Mouse (Mus musculus): ENCODE measurements around the gene Dst. TPM values are rescaled to one million over a fixed set of nuclear protein-coding genes. Genes with fewer than 3 reads are reported as not detected.

Dst gene
- total and polyA plus RNA-seq, 3 experiments: 9.1 to 28.0 (median 20.5) TPM

GRCm38 (mm10) chr1:34184266-34184665, 276.2 kb downstream of the Dst start:
- H3K9me3 ChIP-seq (replicated peaks; ENCODE audit: low read length): no peaks in the 10 kb centered on the region
- no peak overlapping the region for H3K4me2 ChIP-seq (ENCODE audit: insufficient read depth, low read depth, poor library complexity, severe bottlenecking)
- H3K79me2 ChIP-seq (replicated peaks; ENCODE audit: control insufficient read depth, extremely low read depth, insufficient read depth, poor library complexity, severe bottlenecking): no peaks in the 10 kb centered on the region
- H3K36me3 ChIP-seq (replicated peaks in 1 of 2; ENCODE audit: control insufficient read depth in 1 of 2, insufficient read depth in 1 of 2, low read length in 1 of 2): peaks cover 5 to 68% of the 10 kb centered on the region in 2 experiments
- no peak overlapping the region for H3K4me3 ChIP-seq (replicated peaks in 1 of 3; ENCODE audit: low read depth in 2 of 3, low read length in 2 of 3, poor library complexity in 1 of 3)
- dilution Hi-C loops (cut with MboI; ENCODE audit: extremely low pct_ligation_motif_present, extremely low pct_unique_long_range_greater_than_20kb, low sequenced_read_pairs) (no loop called here), in situ Hi-C loops (cut with MboI; ENCODE audit: low pct_ligation_motif_present, low pct_unique_long_range_greater_than_20kb, low sequenced_read_pairs) (no loop called here)
- H3K27me3 ChIP-seq (replicated peaks): no peaks in the 10 kb centered on the region
- H3K4me1 ChIP-seq (ENCODE audit: control insufficient read depth in 1 of 2, insufficient read depth in 2 of 2): no peaks in the 10 kb centered on the region
- H3K27ac ChIP-seq (ENCODE audit: insufficient read depth, low read depth): no peak overlapping the region
- TF ChIP-seq CHD2 (IDR thresholded peaks at IDR 0.05; ENCODE audit: low read length): no peak
- no peak overlapping the region for H3K9ac ChIP-seq (ENCODE audit: insufficient read depth, low read depth)
- no peak for DNase-seq (ENCODE audit: extremely low read depth)

- H3K9ac ChIP-seq (ENCODE audit: insufficient read depth, low read depth): no peak overlapping the region
- H3K27ac ChIP-seq (ENCODE audit: insufficient read depth, low read depth): no peak overlapping the region
- H3K4me3 ChIP-seq (replicated peaks in 1 of 3; ENCODE audit: low read depth in 2 of 3, low read length in 2 of 3, poor library complexity in 1 of 3): no peak overlapping the region
- DNase-seq (ENCODE audit: extremely low read depth): no peak
- TF ChIP-seq GABPA (IDR thresholded peaks at IDR 0.05; ENCODE audit: insufficient replicate concordance, low read depth, low read length): no peak
- no peak for TF ChIP-seq TBP (conservative IDR thresholded peaks at IDR 0.05; ENCODE audit: low read depth, low read length)
- no peak for TF ChIP-seq KAT2A (IDR thresholded peaks at IDR 0.05; ENCODE audit: insufficient replicate concordance, low read length)
- no peak for TF ChIP-seq BHLHE40 (IDR thresholded peaks at IDR 0.05; ENCODE audit: low read depth, low read length)
- H3K4me1 ChIP-seq (ENCODE audit: control insufficient read depth in 1 of 2, insufficient read depth in 2 of 2): no peaks in the 10 kb centered on the region
- H3K4me2 ChIP-seq (ENCODE audit: insufficient read depth, low read depth, poor library complexity, severe bottlenecking): no peak overlapping the region
- H3K79me2 ChIP-seq (replicated peaks; ENCODE audit: control insufficient read depth, extremely low read depth, insufficient read depth, poor library complexity, severe bottlenecking): no peaks in the 10 kb centered on the region
- H3K27me3 ChIP-seq (replicated peaks): no peaks in the 10 kb centered on the region
- H3K36me3 ChIP-seq (replicated peaks in 1 of 2; ENCODE audit: control insufficient read depth in 1 of 2, insufficient read depth in 1 of 2, low read length in 1 of 2): peaks cover 0 to 70% of the 10 kb centered on the region in 2 experiments
- dilution Hi-C loops (cut with MboI; ENCODE audit: extremely low pct_ligation_motif_present, extremely low pct_unique_long_range_greater_than_20kb, low sequenced_read_pairs) (no loop called here), in situ Hi-C loops (cut with MboI; ENCODE audit: low pct_ligation_motif_present, low pct_unique_long_range_greater_than_20kb, low sequenced_read_pairs) (no loop called here)
- H3K9me3 ChIP-seq (replicated peaks; ENCODE audit: low read length): no peaks in the 10 kb centered on the region
These were observed 278.0 kb downstream of the Dst start for GRCm38 (mm10) chr1:34186033-34186432.

- H3K4me3 ChIP-seq (replicated peaks in 1 of 3; ENCODE audit: low read depth in 2 of 3, low read length in 2 of 3, poor library complexity in 1 of 3): no peak overlapping the region
- no peak overlapping the region for H3K4me2 ChIP-seq (ENCODE audit: insufficient read depth, low read depth, poor library complexity, severe bottlenecking)
- H3K9ac ChIP-seq (ENCODE audit: insufficient read depth, low read depth): no peak overlapping the region
- H3K9me3 ChIP-seq (replicated peaks; ENCODE audit: low read length): no peaks in the 10 kb centered on the region
- in situ Hi-C loops (cut with MboI; ENCODE audit: low pct_ligation_motif_present, low pct_unique_long_range_greater_than_20kb, low sequenced_read_pairs): no loop called here
- DNase-seq (ENCODE audit: extremely low read depth): no peak
- H3K36me3 ChIP-seq (replicated peaks in 1 of 2; ENCODE audit: control insufficient read depth in 1 of 2, insufficient read depth in 1 of 2, low read length in 1 of 2): peaks cover 0 to 71% of the 10 kb centered on the region in 2 experiments
- H3K27me3 ChIP-seq (replicated peaks): no peaks in the 10 kb centered on the region
- dilution Hi-C loops (cut with MboI; ENCODE audit: extremely low pct_ligation_motif_present, extremely low pct_unique_long_range_greater_than_20kb, low sequenced_read_pairs): no loop called here
- H3K4me1 ChIP-seq (ENCODE audit: control insufficient read depth in 1 of 2, insufficient read depth in 2 of 2): no peaks in the 10 kb centered on the region
- no peaks in the 10 kb centered on the region for H3K79me2 ChIP-seq (replicated peaks; ENCODE audit: control insufficient read depth, extremely low read depth, insufficient read depth, poor library complexity, severe bottlenecking)
- no peak for TF ChIP-seq TBP (conservative IDR thresholded peaks at IDR 0.05; ENCODE audit: low read depth, low read length)
- TF ChIP-seq IRF4 (IDR thresholded peaks at IDR 0.05; ENCODE audit: low read depth, low read length): no peak
- no peak for TF ChIP-seq POLR2AphosphoS2 (IDR thresholded peaks at IDR 0.05; ENCODE audit: low read depth, low read length)
- TF ChIP-seq ZMIZ1 (IDR thresholded peaks at IDR 0.05; ENCODE audit: low read depth, low read length): no peak
- no peak for TF ChIP-seq SMC3 (IDR thresholded peaks at IDR 0.05; ENCODE audit: low read depth, low read length)
- TF ChIP-seq MAZ (IDR thresholded peaks at IDR 0.05; ENCODE audit: low read depth, low read length): no peak
- no peak for TF ChIP-seq CTCF (conservative IDR thresholded peaks at IDR 0.05 in 1 of 2, IDR thresholded peaks at IDR 0.05 in 1 of 2; ENCODE audit: low read depth in 2 of 2, low read length in 2 of 2)
- TF ChIP-seq USF2 (conservative IDR thresholded peaks at IDR 0.05; ENCODE audit: low read depth, low read length): no peak
- no peak for TF ChIP-seq CHD2 (IDR thresholded peaks at IDR 0.05; ENCODE audit: low read length)
- no peak for TF ChIP-seq NRF1 (IDR thresholded peaks at IDR 0.05; ENCODE audit: low read depth, low read length)
- no peak for TF ChIP-seq POLR2A (IDR thresholded peaks at IDR 0.05; ENCODE audit: low read depth, low read length)
- no peak for TF ChIP-seq ETS1 (conservative IDR thresholded peaks at IDR 0.05; ENCODE audit: low read depth, low read length)
- no peak for TF ChIP-seq JUN (IDR thresholded peaks at IDR 0.05; ENCODE audit: insufficient read depth, low read depth, low read length)
- H3K27ac ChIP-seq (ENCODE audit: insufficient read depth, low read depth): no peak overlapping the region
These were observed 279.5 kb downstream of the Dst start for GRCm38 (mm10) chr1:34187501-34187900.
